Mouse (Mus musculus): ENCODE data around the gene Nek9. TPM values are rescaled to one million over a fixed set of nuclear protein-coding genes. Genes with fewer than 3 reads are reported as not detected.
A peak's percentile ranks its signal among the peaks of the same experiment; 100 is the strongest.

The Nek9 gene
- total RNA-seq, 2 experiments from 2014 or later, result 90.7 to 95.5 TPM

GRCm38 (mm10) chr12:85348338-85348737, 9.2 kb upstream of the Nek9 start:
- DNase-seq (ENCODE audit: low spot score in 2 of 2), result no peak

GRCm38 (mm10) chr12:85347196-85347595, 8.0 kb upstream of the Nek9 start:
- DNase-seq (ENCODE audit: low spot score in 2 of 2), result no peak

GRCm38 (mm10) chr12:85346374-85346773, 7.2 kb upstream of the Nek9 start:
- DNase-seq (ENCODE audit: low spot score in 2 of 2), result no peak

- DNase-seq (ENCODE audit: low spot score in 2 of 2), result no peak
Observed at GRCm38 (mm10) chr12:85345559-85345958, 6.4 kb upstream of the Nek9 start.

- DNase-seq (ENCODE audit: low spot score in 2 of 2), result no peak
Observed at GRCm38 (mm10) chr12:85344252-85344651, 5.1 kb upstream of the Nek9 start.

- DNase-seq (ENCODE audit: low spot score in 2 of 2), result no peak
Observed at GRCm38 (mm10) chr12:85342310-85342709, 3.1 kb upstream of the Nek9 start.

- DNase-seq (ENCODE audit: low spot score in 2 of 2), result no peak
Observed at GRCm38 (mm10) chr12:85341131-85341530, 2.0 kb upstream of the Nek9 start.

- no peak for DNase-seq (ENCODE audit: low spot score in 2 of 2)
Observed at GRCm38 (mm10) chr12:85339947-85340346, 785 bp upstream of the Nek9 start.

- no peak for DNase-seq (ENCODE audit: low spot score in 2 of 2)
Observed at GRCm38 (mm10) chr12:85338815-85339214, 347 bp downstream of the Nek9 start.

GRCm38 (mm10) chr12:85337567-85338311, 1.4 kb downstream of the Nek9 start:
- DNase-seq (ENCODE audit: low spot score in 2 of 2), result no peak

GRCm38 (mm10) chr12:85330153-85330552, 9.0 kb downstream of the Nek9 start:
- DNase-seq (ENCODE audit: low spot score in 2 of 2), result peak in 1 of 2 experiments; percentile 29

GRCm38 (mm10) chr12:85308651-85309050, 30.5 kb downstream of the Nek9 start:
- no peak for DNase-seq (ENCODE audit: low spot score in 2 of 2)

GRCm38 (mm10) chr12:85305247-85305892, 33.8 kb downstream of the Nek9 start:
- peak; percentile 86 for DNase-seq (ENCODE audit: low spot score in 2 of 2)

- no peak for DNase-seq (ENCODE audit: low spot score in 2 of 2)
Observed at GRCm38 (mm10) chr12:85304725-85305124, 34.4 kb downstream of the Nek9 start.

GRCm38 (mm10) chr12:85303256-85303655, 35.9 kb downstream of the Nek9 start:
- DNase-seq (ENCODE audit: low spot score in 2 of 2), result no peak

GRCm38 (mm10) chr12:85298835-85299180, 40.4 kb downstream of the Nek9 start:
- no peak for DNase-seq (ENCODE audit: low spot score in 2 of 2)

- no peak for DNase-seq (ENCODE audit: low spot score in 2 of 2)
Observed at GRCm38 (mm10) chr12:85298127-85298834, 40.9 kb downstream of the Nek9 start.

GRCm38 (mm10) chr12:85297345-85297997, 41.7 kb downstream of the Nek9 start:
- no peak for DNase-seq (ENCODE audit: low spot score in 2 of 2)

- no peak for DNase-seq (ENCODE audit: low spot score in 2 of 2)
Observed at GRCm38 (mm10) chr12:85296915-85297314, 42.2 kb downstream of the Nek9 start.

- DNase-seq (ENCODE audit: low spot score in 2 of 2), result no peak
Observed at GRCm38 (mm10) chr12:85295506-85295905, 43.7 kb downstream of the Nek9 start.

- no peak for DNase-seq (ENCODE audit: low spot score in 2 of 2)
Observed at GRCm38 (mm10) chr12:85292906-85293305, 46.3 kb downstream of the Nek9 start.

- no peak for DNase-seq (ENCODE audit: low spot score in 2 of 2)
Observed at GRCm38 (mm10) chr12:85292288-85292687, 46.9 kb downstream of the Nek9 start.
